Mouse (Mus musculus): Measurements from ENCODE around the gene Ptma.

DNA sequence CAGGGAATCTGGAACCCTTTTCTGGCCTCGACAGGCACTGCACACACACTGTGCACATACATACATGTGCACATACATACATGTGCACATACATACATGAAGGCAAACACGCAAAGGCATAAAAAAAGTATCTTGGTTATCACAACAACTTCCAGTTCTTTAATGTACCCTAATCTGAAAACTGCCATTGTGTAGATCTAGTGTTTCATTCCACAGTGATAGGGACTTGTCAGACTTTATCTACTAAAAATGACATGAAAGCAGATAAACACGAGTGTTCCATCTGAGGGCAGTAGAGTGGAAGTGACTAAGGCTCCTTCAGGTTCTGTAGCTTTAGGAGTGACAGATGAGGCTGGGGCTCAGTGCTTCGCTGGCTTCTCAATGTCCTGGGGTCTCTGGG lies 24.8 kb downstream of the Ptma start:
- TF ChIP-seq CTCF (conservative IDR thresholded peaks at IDR 0.05; ENCODE audit: low read length): no peak
- TF ChIP-seq POU5F1 (IDR thresholded peaks at IDR 0.05; ENCODE audit: borderline replicate concordance, low read length): no peak
